Mouse (Mus musculus) fibroblast of lung, adult 2 months (primary cell): ENCODE measurements around the gene Tmod1.

Source experiments
- DNase-seq: peaks from one replicate; pipeline ENCODE4 v3.0.0-alpha.2; 2011; ENCODE audit warnings: low read depth

Tmod1 gene

DNA sequence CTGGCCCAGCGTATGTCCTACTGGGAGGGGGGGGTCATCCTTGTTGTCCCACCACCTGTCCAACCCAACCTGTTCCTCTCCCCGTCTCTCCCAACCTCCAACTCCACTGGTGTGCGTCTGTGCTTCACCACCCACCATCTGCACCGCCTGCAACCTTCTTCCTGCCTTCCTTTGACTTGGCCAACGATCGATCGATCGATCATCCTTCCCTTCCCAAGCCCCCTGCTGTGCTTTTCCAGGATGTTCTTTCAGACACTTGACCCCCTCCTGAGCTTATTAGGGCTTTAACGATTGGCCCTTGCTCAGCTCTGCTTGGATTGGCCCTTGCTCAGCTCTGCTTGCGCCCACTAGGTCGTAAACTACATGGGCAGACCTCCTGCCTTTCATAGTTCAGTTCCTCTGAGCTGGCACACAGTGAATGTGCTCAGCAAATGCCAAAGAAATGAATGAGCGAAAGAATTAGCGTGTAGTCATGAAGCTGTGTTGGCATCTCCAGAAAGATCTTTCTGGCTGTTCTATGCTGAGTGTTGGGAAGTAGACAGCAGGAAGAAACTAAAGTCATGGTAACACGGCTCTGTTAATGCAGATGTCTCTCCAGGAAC lies 50.9 kb downstream of the Tmod1 start:
- DNase-seq: peak; percentile 45

DNA sequence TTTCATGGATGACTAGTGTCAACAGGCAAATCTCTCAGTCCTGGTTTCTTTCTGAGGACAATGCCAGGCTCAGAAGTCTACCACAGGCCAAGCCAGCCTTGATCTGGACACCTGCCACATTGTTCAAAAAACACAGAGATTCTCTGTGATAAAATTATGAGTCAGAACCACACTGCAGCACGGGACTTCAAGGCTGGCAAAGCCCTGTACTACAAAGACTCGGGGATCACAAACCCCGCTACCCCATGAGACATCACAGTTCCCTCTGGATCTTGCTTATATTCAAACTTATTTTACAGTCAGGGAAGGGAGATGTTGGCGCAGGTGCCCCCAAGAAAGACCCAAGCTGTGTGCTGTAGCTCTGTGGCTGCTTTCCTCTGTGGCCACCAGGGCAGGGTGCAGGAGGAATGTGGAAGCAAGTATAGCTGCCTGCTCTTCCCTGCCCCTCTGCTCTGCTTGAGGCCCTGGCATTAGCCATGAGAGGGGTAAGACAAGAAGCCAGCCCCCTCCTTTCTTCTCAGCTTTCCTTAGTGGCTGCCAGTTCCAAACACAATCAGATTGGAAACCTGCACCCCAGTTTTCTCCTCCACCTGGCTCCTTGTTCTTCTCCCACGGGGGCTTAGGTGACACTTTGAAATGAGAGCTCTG lies 53.8 kb downstream of the Tmod1 start:
- DNase-seq: peak; percentile 48

DNA sequence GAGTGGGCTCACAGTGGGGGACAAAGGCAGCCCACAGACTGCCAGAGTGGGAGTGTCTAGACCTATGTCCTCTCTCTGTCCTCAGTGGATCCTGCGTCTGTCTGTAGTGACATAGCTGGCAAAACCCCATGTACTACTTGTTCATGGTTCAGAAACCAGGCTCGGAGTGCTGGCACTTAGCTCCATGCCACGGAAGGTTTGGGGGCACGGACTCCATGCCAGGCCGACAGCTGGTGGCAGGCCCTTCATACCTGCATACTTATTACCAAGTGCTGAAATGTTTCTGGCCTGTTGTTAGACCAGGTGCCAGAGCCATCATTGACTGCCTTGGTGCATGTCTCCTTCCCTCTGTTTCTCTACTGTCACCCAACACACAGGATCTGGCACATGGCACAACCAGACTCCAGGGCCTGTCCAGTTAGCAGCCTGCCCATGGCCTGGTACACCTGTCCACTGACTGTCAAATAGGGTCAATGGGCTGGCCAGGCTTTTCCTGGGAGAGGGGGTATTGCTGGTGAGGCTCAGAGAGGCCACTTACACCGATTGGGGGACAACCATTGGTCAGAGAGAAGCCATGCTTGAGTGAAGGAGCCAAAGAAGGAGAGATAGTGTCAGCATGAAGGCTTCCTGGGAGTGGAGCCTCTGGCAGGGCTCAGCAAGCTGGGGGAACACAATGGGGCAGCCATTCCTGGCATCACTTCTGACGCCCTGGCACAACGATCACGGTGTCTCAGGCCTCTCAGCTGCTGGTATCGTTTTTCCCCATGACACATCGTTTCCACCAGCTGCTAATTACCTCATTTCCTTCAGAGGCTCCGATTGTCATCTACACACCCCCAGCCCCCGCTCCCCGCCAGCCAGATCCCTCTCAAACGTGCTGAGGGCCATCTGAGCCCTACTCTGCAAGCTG lies 56.4 kb downstream of the Tmod1 start:
- DNase-seq: no peak

DNA sequence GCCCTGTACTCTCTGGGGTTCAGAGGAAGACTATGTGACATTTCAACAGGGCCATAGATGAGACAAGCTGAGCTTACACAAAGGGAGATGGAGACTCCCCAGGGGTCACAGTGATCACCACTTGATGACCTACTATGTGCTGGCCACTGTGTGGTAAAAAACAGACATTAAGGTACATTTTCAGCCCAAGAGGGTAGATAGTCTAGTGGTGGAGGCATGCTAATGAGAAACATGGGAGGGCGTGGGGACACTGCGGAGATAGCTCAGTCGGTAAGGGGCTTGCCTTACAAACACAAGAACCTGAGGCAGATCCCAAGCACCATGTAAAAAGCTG lies 57.1 kb downstream of the Tmod1 start:
- DNase-seq: no peak

DNA sequence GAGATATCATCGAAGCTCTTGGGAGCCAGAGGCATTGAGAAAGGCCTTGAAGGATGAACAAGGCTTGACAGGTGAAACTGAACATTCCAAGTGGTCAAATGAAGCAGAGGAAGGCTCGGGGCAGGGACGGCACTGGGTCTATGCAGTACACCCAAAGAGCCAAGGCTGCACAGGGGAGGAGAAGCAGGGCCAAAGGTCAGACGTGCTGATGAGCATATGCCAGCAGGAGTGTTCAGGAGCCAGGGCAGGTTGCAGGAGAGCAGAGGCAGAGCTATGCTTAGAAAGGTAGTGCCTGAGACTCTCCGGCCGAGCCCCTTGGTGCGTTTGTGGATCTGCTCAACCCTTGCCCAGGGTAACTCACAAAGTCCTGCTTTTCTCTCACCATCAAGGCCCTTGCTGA lies 57.8 kb downstream of the Tmod1 start:
- no peak for DNase-seq

DNA sequence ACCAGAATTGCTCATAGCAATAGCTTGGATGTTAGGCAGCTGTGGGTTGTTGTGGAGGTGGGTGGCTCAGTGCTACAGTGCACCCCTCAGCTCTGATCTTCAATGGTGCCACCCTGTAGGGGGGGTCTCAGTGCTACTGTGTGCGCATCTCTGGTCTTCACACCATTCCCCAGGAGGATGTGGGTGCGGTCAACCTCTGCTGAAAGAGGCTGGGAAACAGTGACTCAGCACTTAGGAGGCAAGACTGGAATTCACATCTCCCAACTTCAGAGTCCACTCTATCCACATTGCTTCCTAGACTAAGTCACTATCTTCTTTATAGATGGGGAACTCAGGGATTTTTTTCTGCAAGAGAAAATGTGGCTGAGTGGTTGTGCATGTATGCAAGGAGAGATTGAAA lies 58.9 kb downstream of the Tmod1 start:
- no peak for DNase-seq

DNA sequence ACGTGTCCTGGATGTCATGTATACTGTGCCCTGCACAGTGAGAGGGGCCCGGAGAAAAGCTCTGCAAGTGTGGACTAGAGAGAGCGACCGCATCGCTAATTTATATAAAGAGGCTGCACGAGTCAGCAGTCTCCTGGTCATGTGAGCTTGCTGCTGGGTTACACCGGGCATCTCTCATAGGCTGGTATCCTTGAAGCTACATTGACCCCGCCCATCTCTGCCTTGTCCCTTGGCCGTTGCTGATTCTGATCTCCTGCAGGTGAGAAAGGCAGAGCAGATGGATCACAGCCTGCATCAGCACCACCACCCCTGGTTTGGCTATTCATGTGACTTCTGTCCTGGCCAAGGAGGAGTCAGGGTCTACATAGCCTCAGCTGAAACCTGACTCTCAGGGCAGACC lies 60.4 kb downstream of the Tmod1 start:
- no peak for DNase-seq

DNA sequence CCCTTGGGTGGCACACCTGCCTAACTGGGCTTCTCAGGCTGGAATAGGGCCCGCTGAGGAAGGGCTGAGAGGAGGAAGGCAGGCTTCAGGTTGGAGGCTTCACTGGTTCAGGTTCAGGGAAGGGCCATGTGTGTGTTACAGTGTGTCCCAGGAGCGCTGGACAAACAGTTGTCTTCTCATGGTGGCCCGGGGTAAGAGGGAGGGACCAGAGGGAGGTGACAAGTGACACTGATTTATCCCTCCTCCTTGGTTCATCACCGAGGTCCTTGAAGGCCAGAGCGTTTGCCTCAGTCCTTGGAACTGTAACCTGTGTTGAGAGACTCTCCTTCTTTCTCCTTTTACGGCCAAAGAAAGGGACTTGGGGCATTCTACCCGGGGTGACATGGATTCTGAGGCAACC lies 61.8 kb downstream of the Tmod1 start:
- DNase-seq: no peak

DNA sequence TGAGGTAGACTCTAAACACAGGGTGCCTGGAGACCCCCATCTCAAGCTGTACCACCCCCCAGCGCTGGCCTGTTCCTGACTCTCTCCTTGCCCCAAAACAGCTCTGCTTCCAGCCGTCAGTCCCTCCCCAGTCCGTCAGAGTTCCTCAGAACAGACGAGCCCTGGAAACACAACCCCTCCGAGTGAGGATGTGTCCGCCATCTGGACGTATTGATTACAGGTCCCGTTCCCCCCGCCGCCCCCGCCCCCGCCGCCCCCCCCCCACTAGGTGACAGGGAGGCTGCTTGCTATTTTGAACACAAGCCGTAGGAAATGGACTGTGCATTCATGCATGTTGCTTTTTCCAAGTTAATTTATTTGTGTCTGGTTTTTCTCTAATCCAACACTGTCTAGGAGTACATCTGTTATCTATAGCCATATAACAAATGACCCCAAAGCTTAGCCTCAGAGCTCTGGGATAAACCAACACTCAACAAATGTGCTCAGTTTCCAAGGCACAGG lies 62.5 kb downstream of the Tmod1 start:
- DNase-seq: no peak

DNA sequence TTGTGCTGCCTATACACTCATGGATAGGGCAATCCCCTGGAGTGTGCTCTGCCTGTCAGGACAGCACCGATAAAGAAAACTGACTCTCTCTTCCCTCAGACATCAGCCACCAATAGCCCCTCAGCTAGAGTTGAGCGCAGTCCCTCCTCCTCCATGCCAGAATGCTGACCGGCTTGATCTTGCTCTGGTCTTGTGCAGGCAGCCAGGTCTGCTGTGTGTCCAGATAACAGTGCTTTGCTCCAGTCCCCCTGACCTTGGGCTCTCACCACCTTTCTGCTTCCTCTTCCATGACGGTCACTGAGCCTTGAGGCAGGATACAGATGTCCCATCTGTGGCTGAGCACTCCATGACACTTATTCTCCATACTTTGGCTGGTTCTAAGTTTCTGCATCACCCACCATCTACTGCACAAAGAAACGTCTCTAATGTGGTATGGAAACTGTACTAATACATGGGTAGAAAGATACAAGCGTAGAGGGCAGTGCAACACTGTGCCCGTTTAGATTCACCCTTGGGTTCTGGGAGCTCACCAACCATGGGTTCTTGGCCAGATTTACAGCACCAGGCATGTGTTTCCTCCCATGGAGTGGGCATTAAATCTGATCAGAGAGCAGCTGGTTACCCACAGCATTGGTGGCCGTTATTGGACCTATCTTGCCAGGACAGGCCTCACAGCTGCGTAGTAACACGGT lies 63.5 kb downstream of the Tmod1 start:
- no peak for DNase-seq

DNA sequence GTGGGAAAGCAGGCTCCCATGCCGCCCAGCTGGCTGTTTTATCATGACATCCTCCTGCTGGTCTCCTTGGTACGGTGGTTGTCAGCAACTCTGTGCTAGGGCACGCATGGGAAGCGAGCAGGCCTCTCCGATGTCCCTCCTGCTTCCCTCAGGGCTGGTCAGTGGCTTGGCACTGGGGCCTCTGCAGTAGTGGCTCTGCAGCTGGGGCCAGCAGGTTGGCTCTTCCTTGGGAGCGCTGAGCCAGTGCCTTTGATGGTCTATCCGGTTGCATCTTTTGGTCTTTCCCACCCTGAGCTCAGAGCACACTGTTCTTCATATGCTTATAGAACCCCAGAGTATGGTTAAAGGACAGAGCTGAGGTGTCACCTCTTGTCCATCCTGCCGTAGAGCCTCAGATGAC lies 71.3 kb downstream of the Tmod1 start:
- no peak for DNase-seq

DNA sequence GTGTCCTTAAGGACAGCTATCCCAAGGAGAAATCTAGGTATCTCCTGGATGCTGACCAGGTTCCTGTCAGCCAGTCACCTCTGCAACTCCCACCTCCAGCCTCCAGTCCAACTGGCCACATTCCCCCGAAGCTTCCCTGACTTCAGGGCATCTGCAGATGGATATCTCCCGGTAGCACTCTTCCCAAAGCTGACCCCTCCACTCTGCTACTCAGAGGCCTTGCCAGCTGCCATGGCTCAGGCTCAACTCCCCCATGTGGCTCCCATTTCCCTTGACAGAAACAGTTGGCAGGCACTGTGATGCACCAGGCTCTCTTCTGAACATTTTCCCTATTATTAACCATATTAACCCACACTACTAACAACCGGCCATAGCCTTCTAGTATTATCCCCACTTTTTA lies 72.6 kb downstream of the Tmod1 start:
- no peak for DNase-seq

DNA sequence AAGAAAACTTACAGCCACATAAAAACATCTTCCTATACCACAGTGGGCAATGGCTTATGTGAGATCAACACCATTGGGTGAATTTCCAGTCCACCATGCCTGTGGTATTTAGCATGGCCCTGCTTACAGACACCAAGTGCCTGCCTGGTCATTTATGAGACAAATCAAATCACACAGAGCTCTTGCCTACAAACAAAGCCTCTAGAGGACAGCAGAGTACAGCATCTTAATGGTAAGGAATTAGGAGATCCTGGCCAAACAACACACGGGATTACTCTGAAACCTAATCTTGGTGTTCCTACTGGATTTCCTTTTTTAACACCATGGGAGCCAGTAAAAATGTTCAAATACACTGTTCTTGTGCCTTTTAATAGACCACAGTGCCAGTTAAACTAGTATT lies 76.6 kb downstream of the Tmod1 start:
- no peak for DNase-seq

DNA sequence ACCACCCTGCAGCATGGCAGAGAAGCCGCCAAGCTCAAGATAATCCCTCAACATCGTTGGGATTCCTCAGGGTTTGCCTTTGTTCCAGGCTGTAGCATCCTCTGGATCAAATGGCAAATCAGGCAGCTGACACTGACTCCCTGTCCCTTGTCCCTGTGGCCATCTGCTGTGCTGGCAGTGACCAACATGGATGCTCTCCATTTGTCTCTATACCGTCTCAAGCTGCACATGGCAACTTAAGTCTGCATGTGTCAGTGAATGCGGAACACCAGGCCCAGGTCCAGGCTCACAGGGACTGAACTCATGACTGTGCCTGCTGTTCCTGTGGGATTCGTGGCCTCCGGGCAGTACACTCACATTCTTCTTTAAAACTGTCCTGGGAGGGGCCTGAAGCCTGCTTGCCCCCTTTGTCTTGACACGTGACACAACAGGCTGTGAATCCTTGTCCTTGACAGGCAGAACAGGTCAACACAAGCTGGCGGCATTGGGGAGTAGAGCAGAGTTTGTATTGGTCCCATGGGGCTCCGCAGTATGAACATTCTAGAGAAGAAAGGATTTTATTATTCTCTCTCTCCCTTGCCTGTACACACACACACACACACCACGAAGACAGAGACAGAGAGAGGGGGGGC lies 77.9 kb downstream of the Tmod1 start:
- DNase-seq: no peak

DNA sequence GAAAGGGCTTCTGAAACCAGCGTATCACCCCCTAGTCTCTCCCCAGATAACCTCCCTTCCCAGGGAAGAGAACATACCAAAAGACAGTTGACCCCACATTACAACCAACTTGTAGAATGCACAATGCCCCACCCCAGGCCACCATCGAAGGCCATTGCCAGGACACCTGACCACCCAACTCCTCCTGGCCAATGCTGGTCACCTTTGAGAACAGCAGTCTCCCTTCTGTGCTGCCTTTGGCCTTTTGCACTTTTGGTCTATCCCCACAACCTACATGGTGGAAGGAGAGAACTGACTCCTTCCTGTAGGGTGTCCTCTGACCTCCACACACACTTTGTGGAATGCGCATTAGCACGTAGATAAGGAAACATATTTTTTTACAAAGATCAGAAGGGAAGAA lies 78.8 kb downstream of the Tmod1 start:
- no peak for DNase-seq

DNA sequence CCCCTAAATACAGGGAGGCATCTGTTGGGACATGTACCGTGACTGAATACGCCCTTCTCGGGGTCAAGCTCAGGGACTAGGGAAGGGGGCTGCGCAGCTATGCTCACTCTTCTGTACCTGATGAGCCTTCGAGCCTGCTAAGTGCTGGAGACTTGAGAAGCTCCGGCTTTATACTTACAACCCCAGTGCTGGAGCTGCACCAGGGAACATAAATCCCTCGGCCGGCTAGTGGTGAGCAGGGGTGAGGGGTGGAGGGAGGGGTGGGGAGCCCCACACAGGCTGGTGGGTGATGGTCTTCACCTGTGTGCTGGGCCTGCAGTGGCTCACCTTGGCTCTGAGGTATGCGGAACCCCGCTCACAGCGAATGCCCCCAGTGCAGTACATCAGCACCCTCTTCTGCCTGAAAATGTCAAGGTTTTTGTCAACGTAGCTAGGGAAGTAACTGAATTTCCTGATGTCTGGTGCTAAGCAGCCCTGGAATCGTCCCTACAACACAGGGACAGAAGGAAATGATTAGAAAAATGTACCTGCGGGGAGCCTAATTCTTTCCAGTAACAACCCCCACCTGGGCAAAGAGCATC lies 80.9 kb downstream of the Tmod1 start:
- DNase-seq: no peak

DNA sequence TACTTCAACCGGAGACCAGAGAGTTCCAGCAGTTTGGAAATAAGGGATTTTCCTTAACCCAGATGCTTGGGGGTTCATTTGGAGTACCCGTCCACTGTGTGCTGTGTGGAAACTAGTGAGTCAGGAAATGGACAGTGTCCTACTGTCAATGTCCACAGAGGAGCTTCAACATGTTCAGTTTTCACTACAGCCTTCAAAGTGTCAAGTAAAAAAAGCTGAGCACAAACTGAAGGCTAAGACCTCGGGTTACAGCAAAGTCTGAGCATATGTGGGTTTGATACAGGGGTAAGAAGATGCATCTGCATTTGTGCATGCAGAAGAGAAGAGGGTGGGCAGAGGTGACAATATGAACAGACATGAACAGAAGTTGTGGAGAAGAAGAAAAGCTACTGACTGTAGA lies 82.0 kb downstream of the Tmod1 start:
- DNase-seq: no peak

DNA sequence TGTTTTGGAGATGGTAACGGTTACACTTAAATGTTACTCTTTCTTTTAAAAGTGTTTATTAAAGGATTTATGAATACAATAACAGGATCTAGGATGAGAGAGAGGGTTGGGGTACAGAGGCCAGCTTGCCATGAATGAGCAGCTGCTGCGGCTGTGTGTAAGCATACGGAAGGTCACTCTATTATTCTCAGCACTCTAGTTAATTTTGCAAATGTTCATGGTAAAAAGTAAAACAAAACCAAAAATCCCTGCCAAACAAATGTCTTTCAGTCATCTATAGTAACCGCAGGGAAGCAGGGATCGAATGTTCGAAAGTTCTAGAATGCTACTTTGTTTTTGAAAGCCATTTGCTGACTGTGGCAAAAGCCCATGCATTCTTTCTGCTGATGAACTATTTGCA lies 84.6 kb downstream of the Tmod1 start:
- DNase-seq: no peak

DNA sequence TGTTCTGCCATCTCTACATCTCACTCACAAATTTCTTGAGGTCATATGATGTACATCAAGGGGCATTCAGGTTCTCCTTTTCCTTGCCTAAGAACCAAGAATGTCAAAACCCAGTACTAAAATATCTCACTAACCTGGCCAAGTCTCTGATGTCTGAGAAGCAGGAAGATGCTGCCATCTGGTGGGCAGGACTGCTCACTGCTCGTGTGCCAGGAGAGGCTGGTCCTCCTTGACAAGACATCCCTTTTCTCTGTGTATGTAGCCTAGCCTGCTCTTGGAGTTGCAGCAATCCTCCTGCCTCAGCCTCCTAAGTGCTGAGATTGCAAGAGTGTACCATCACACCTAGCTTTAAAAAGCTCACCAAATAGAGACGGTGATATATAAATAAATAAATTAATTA lies 87.8 kb downstream of the Tmod1 start:
- DNase-seq: peak; percentile 55

DNA sequence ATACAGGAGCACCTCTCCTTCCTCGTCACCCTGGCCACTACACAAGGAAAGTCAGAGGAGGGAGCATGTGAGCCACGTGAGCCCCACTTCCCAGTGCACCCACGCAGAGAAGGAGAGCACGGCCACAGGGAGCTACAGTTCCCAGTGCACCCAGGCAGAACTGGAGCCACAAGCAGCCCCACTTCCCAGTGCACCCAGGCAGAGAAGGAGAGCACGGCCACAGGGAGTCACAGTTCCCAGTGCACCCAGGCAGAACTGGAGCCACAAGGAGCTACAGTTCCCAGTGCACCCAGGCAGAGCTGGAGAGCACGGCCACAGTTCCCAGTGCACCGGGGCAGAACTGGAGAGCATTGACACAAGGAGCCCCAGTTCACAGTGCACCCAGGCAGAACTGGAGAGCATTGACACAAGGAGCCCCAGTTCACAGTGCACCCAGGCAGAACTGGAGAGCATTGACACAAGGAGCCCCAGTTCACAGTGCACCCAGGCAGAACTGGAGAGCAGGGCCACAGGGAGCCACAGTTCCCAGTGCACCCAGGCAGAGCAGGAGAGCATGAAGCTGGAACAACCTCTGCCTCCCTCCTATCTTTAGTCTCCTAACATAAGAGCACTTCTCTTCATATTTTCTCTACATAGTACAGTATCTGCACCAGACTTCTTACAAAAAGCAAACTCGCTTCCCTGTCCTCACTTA lies 90.7 kb downstream of the Tmod1 start:
- no peak for DNase-seq

DNA sequence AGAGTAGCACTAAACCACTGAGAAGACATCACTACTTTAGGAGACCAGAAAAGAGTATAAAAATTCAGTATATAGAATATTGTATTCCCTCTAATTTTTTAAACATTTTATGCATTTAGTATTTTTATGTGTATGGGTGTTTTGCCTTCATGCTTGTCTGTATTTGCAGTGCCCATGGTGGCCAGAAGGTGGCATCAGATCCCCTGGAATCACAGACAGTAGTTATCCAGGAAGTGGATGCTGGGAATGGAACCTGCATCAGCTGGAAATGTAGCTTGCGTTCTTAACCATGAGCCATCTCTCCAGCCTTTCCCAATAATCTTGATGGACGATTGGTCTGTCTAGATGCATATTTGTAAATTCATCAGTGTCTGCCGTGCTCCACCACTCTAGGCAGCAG lies 91.5 kb downstream of the Tmod1 start:
- DNase-seq: peak; percentile 27
